Mouse (Mus musculus): ENCODE results near the gene Ribc1.
A peak's percentile ranks its signal among the peaks of the same experiment; 100 is the strongest.

Gene Ribc1

GRCm38 (mm10) chrX:152016151-152017145 lies at the start of gene Ribc1, which contains the start of gene Smc1a:
Gene Ribc1, minus strand, starts transcription at chrX:152016295.
Gene Smc1a, plus strand, starts transcription at chrX:152016428.
- peak; percentile 22; the same call in 1 of the 2 replicates for TF ChIP-seq GATA4 (IDR thresholded peaks at IDR 0.05; ENCODE audit: insufficient replicate concordance, low read length)

- TF ChIP-seq GATA4 (IDR thresholded peaks at IDR 0.05; ENCODE audit: insufficient replicate concordance, low read length) = no peak
These were observed 49.6 kb upstream of the Ribc1 start for GRCm38 (mm10) chrX:152065674-152066073.

GRCm38 (mm10) chrX:152054094-152054493 lies 38.0 kb upstream of the Ribc1 start:
- no peak for TF ChIP-seq GATA4 (IDR thresholded peaks at IDR 0.05; ENCODE audit: insufficient replicate concordance, low read length)

GRCm38 (mm10) chrX:152052546-152052945 lies 36.5 kb upstream of the Ribc1 start:
- no peak for TF ChIP-seq GATA4 (IDR thresholded peaks at IDR 0.05; ENCODE audit: insufficient replicate concordance, low read length)

GRCm38 (mm10) chrX:152047230-152047629 lies 31.1 kb upstream of the Ribc1 start:
- no peak for TF ChIP-seq GATA4 (IDR thresholded peaks at IDR 0.05; ENCODE audit: insufficient replicate concordance, low read length)

GRCm38 (mm10) chrX:152039865-152040264 lies 23.8 kb upstream of the Ribc1 start:
- no peak for TF ChIP-seq GATA4 (IDR thresholded peaks at IDR 0.05; ENCODE audit: insufficient replicate concordance, low read length)

- no peak for TF ChIP-seq GATA4 (IDR thresholded peaks at IDR 0.05; ENCODE audit: insufficient replicate concordance, low read length)
These were observed 3.2 kb upstream of the Ribc1 start for GRCm38 (mm10) chrX:152019294-152019693.

GRCm38 (mm10) chrX:152017186-152017585 lies 1.1 kb upstream of the Ribc1 start:
- no peak for TF ChIP-seq GATA4 (IDR thresholded peaks at IDR 0.05; ENCODE audit: insufficient replicate concordance, low read length)

- no peak for TF ChIP-seq GATA4 (IDR thresholded peaks at IDR 0.05; ENCODE audit: insufficient replicate concordance, low read length)
These were observed 344 bp downstream of the Ribc1 start for GRCm38 (mm10) chrX:152015752-152016150.

- no peak for TF ChIP-seq GATA4 (IDR thresholded peaks at IDR 0.05; ENCODE audit: insufficient replicate concordance, low read length)
These were observed 8.2 kb downstream of the Ribc1 start for GRCm38 (mm10) chrX:152007863-152008262.

GRCm38 (mm10) chrX:152002865-152003264 lies 13.2 kb downstream of the Ribc1 start:
- TF ChIP-seq GATA4 (IDR thresholded peaks at IDR 0.05; ENCODE audit: insufficient replicate concordance, low read length) = no peak

- no peak; the same call in 1 of the 2 replicates for TF ChIP-seq GATA4 (IDR thresholded peaks at IDR 0.05; ENCODE audit: insufficient replicate concordance, low read length)
These were observed 14.1 kb downstream of the Ribc1 start, which contains the start of gene Hsd17b10 for GRCm38 (mm10) chrX:152001737-152002710. Gene Hsd17b10, plus strand, starts transcription at chrX:152001845.

GRCm38 (mm10) chrX:152001182-152001684 lies 14.9 kb downstream of the Ribc1 start:
- no peak for TF ChIP-seq GATA4 (IDR thresholded peaks at IDR 0.05; ENCODE audit: insufficient replicate concordance, low read length)

- TF ChIP-seq GATA4 (IDR thresholded peaks at IDR 0.05; ENCODE audit: insufficient replicate concordance, low read length) = no peak
These were observed 16.9 kb downstream of the Ribc1 start for GRCm38 (mm10) chrX:151999006-151999710.
